10 mouse cellular contexts compared by ENCODE assay signal in genomic region chr12:37107713-37108389, GRCm38 (mm10). TPM values are rescaled to one million over a fixed set of nuclear protein-coding genes. Genes with fewer than 3 reads are reported as not detected.
DNase-seq lines count a peak whose midpoint lies in the region; ATAC-seq and TF ChIP-seq lines count a peak whose summit lies in the region.
"Had no signal": no experiment of that assay in that cellular context is flagged by ENCODE, and none has a peak within 500 bp of the region (broad histone marks: within the 10 kb centered on the region; RNA-seq: fewer than 3 reads in every experiment).

No protein-coding gene starts in this region.

- H3K4me1 ChIP-seq in forebrain, embryonic 16.5 days (replicated peaks; ENCODE audit: control insufficient read depth, insufficient read depth, low read length): peaks cover 14% of the 10 kb centered on the region
- peaks cover 13% of the 10 kb centered on the region for H3K4me1 ChIP-seq in limb, embryonic 11.5 days (ENCODE audit: control insufficient read depth, insufficient read depth, low read length)
- peaks cover 6% of the 10 kb centered on the region for H3K4me1 ChIP-seq in neural tube, embryonic 14.5 days (ENCODE audit: control insufficient read depth, insufficient read depth, low read length)

- no peaks in the 10 kb centered on the region for H3K36me3 ChIP-seq in forebrain, embryonic 16.5 days (ENCODE audit: control insufficient read depth, insufficient read depth)
- H3K36me3 ChIP-seq in limb, embryonic 11.5 days (ENCODE audit: control insufficient read depth, insufficient read depth, low read length): no peaks in the 10 kb centered on the region
- H3K36me3 ChIP-seq in neural tube, embryonic 14.5 days (ENCODE audit: control insufficient read depth, insufficient read depth, low read length): no peaks in the 10 kb centered on the region

- H3K9me3 ChIP-seq in forebrain, embryonic 16.5 days (ENCODE audit: control insufficient read depth, low read length): no peaks in the 10 kb centered on the region
- H3K9me3 ChIP-seq in limb, embryonic 11.5 days (ENCODE audit: control insufficient read depth, low read length): no peaks in the 10 kb centered on the region
- H3K9me3 ChIP-seq in neural tube, embryonic 14.5 days (ENCODE audit: control insufficient read depth, low read length): no peaks in the 10 kb centered on the region

- intact Hi-C loops in left cerebral cortex, adult 2 months (cut with DNase I): no loop called here
- intact Hi-C loops in left cerebral cortex, postnatal 14 days (cut with DNase I): no loop called here

- H3K4me3 ChIP-seq in left cerebral cortex, adult 2 months: peak overlapping the region; percentile 6; the same call in 1 of the 2 replicates
- peak overlapping the region; percentile 51 for H3K4me3 ChIP-seq in forebrain, embryonic 16.5 days (replicated peaks; ENCODE audit: low read length)
- peak overlapping the region; percentile 57 for H3K4me3 ChIP-seq in limb, embryonic 11.5 days (ENCODE audit: low read depth, low read length)
- H3K4me3 ChIP-seq in neural tube, embryonic 14.5 days (ENCODE audit: low read depth, low read length): peak overlapping the region; percentile 37

- no peak for ATAC-seq in forebrain, embryonic 16.5 days
- peak; percentile 73 for ATAC-seq in limb, embryonic 11.5 days (ENCODE audit: insufficient number of reproducible peaks, low FRiP score, low TSS enrichment, low read depth)
- peak; percentile 38; the same call in 1 of the 2 replicates for ATAC-seq in neural tube, embryonic 14.5 days (ENCODE audit: low read depth)

- peak overlapping the region; percentile 92 for H3K4me2 ChIP-seq in forebrain, embryonic 16.5 days (ENCODE audit: low read length)
- H3K4me2 ChIP-seq in limb, embryonic 11.5 days (ENCODE audit: low read depth, severe bottlenecking): peak overlapping the region; percentile 60
- H3K4me2 ChIP-seq in neural tube, embryonic 14.5 days (ENCODE audit: low read depth, low read length): peak overlapping the region; percentile 79

- peak in 1 of 2 experiments; percentile 7 for DNase-seq in left cerebral cortex, adult 2 months (ENCODE audit: extremely low spot score in 1 of 2, low spot score in 2 of 2)
- DNase-seq in left cerebral cortex, postnatal 14 days (ENCODE audit: low spot score in 2 of 2): no peak
- DNase-seq in limb, embryonic 11.5 days (ENCODE audit: low spot score): no peak
- DNase-seq in layer of hippocampus, adult 11-12 months (ENCODE audit: low spot score): no peak
- no peak for DNase-seq in left cerebral cortex, adult 11 months (ENCODE audit: low spot score)
- no peak for DNase-seq in adipocyte (ENCODE audit: low spot score)
- DNase-seq: thymus, postnatal 4 days had no signal

- no peak overlapping the region for H3K9ac ChIP-seq in forebrain, embryonic 16.5 days (replicated peaks; ENCODE audit: low read depth, low read length)
- peak overlapping the region; percentile 56 for H3K9ac ChIP-seq in limb, embryonic 11.5 days (ENCODE audit: low read length)
- H3K9ac ChIP-seq in neural tube, embryonic 14.5 days (replicated peaks; ENCODE audit: low read depth, low read length): no peak overlapping the region

- 23% methylated on average over 20 of the region's 20 CpGs for WGBS in forebrain, embryonic 16.5 days
- WGBS in limb, embryonic 11.5 days: 14% methylated on average over 20 of the region's 20 CpGs
- WGBS in neural tube, embryonic 14.5 days: 18% methylated on average over 20 of the region's 20 CpGs

- no peak overlapping the region for H3K27ac ChIP-seq in left cerebral cortex, adult 2 months
- H3K27ac ChIP-seq in forebrain, embryonic 16.5 days (ENCODE audit: low read length): no peak overlapping the region
- peak overlapping the region; percentile 82 for H3K27ac ChIP-seq in limb, embryonic 11.5 days (replicated peaks; ENCODE audit: low read depth, low read length)
- no peak overlapping the region for H3K27ac ChIP-seq in neural tube, embryonic 14.5 days (ENCODE audit: low read depth, low read length)

- TF ChIP-seq CTCF in left cerebral cortex, adult 2 months (IDR thresholded peaks at IDR 0.05): no peak

- peaks cover 24% of the 10 kb centered on the region for H3K27me3 ChIP-seq in forebrain, embryonic 16.5 days (replicated peaks; ENCODE audit: control insufficient read depth, insufficient read depth, low read length)
- no peaks in the 10 kb centered on the region for H3K27me3 ChIP-seq in limb, embryonic 11.5 days (ENCODE audit: control insufficient read depth, insufficient read depth, low read length)
- peaks cover 43% of the 10 kb centered on the region for H3K27me3 ChIP-seq in neural tube, embryonic 14.5 days (ENCODE audit: control insufficient read depth, insufficient read depth, low read length)

RNA-seq across cellular contexts. Expression of gene Meox2, which starts 0.5 kb away (rescaled TPM):
- not detected for total RNA-seq in left cerebral cortex, adult 2 months (2021)
- total RNA-seq in left cerebral cortex, postnatal 14 days (2021): under 1 TPM in 1 of 2 experiments, not detected in 1; 0.13 TPM
- 0.24 TPM in 1 of 2 replicates, not detected in the other for polyA plus RNA-seq in forebrain, embryonic 16.5 days (2015; fragmentation: Nextera tagmentation; extraction: Ambion mirVana)
- 64.4 and 69.9 TPM in 2 replicates for polyA plus RNA-seq in limb, embryonic 11.5 days (2014; fragmentation: Nextera tagmentation; extraction: Ambion mirVana)
- polyA plus RNA-seq in neural tube, embryonic 14.5 days (2014; fragmentation: Nextera tagmentation; extraction: Ambion mirVana): 0.31 and 2.3 TPM in 2 replicates
- total RNA-seq: MEL had no signal

Comparison
In these comparisons a context has a peak if more than half of its experiments do, and no peak if none do; other contexts are left out.
1. H3K4me3 ChIP-seq: peak in every context shown above with its lines; median percentile 57 in limb, embryonic 11.5 days; 51 in forebrain, embryonic 16.5 days; 37 in neural tube, embryonic 14.5 days; 6 in left cerebral cortex, adult 2 months.
2. RNA of gene Meox2, which starts 0.5 kb away (polyA plus RNA-seq): 64.4 to 69.9 TPM in limb, embryonic 11.5 days; 0.31 to 2.3 TPM in neural tube, embryonic 14.5 days and 0.24 TPM in forebrain, embryonic 16.5 days; every median in the first group is over 10 times any median in the second.
3. Peak in every context shown above with its lines, with median percentiles within 50 percentile points of each other: H3K4me2 ChIP-seq.